Mouse (Mus musculus): ENCODE measurements around the gene Adcy7. TPM values are rescaled to one million over a fixed set of nuclear protein-coding genes. Genes with fewer than 3 reads are reported as not detected.

Gene Adcy7
- polyA plus RNA-seq, 1 experiment from 2014 or later: 1.1 TPM

DNA sequence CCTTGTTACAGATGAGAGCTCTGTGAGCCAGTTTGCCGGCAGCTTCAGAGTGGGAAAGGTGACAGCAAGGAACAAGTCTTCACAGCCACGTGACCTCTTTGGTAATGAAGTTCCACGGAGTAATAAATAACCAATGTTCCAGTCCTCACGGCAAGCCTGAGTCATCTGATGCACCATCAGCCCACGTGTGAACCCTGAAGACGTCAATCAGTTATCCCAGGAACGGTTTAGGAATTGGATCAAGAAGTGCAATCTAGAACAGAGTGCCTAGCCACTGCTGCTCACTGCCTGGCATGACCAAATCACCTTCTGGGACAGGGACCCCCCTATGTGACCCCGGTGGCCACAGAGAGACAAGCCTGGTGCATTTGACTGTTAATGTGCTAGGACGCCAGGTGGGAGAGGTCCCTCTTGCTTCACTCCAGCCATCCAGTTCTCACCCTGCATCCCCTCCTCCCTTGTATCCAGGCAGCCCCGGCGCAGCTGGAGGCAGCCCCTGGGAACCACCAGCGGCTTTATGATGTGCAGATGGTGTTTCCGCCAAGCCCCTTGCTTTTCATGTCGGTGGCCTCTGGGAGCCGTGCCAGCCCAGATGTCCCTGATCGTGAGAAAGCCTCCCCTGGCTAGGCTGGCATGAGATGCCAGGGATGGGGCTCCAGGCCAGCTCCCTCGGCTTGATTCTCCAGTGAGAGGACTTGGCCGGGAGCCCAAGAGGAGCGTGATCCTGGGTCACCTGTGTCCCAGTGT, 104.8 kb downstream of the Adcy7 start:
- no peak overlapping the region for H3K4me3 ChIP-seq (ENCODE audit: low read depth, low read length)
- H3K4me1 ChIP-seq (ENCODE audit: control insufficient read depth, insufficient read depth, low read length): peaks cover 16% of the 10 kb centered on the region
- no peaks in the 10 kb centered on the region for H3K9me3 ChIP-seq (replicated peaks; ENCODE audit: control insufficient read depth, low read length)
- peak overlapping the region; percentile 39; the same call in 1 of the 2 replicates for H3K27ac ChIP-seq (ENCODE audit: low read depth, low read length)
- H3K27me3 ChIP-seq (replicated peaks; ENCODE audit: control insufficient read depth, insufficient read depth, low read length): no peaks in the 10 kb centered on the region
- H3K4me2 ChIP-seq (ENCODE audit: low read length): no peak overlapping the region
- no peak overlapping the region for H3K9ac ChIP-seq (ENCODE audit: low read length)
- H3K36me3 ChIP-seq (ENCODE audit: control insufficient read depth, insufficient read depth, low read length): no peaks in the 10 kb centered on the region
- ATAC-seq (peak; percentile 90), DNase-seq (ENCODE audit: low spot score) (peak; percentile 88)
- 42% methylated on average over 19 of the region's 19 CpGs for WGBS

Other genes starting within 250 kb of the Adcy7 start
- 39.1 and 43.0 TPM in 2 replicates for gene Cnep1r1, start 153.6 kb upstream of the Adcy7 start, polyA plus RNA-seq (2014; fragmentation: Nextera tagmentation; extraction: Ambion mirVana)
- 30.2 and 34.1 TPM in 2 replicates for gene Heatr3, start 134.5 kb upstream of the Adcy7 start, polyA plus RNA-seq (2014; fragmentation: Nextera tagmentation; extraction: Ambion mirVana)
- gene Tent4b, start 73.2 kb upstream of the Adcy7 start, polyA plus RNA-seq (2014; fragmentation: Nextera tagmentation; extraction: Ambion mirVana): 9.6 and 10.5 TPM in 2 replicates
- gene Brd7, start 89.8 kb downstream of the Adcy7 start, polyA plus RNA-seq (2014; fragmentation: Nextera tagmentation; extraction: Ambion mirVana): 48.0 and 57.8 TPM in 2 replicates
- gene Nkd1, start 249.0 kb downstream of the Adcy7 start, polyA plus RNA-seq (2014; fragmentation: Nextera tagmentation; extraction: Ambion mirVana): 35.2 and 40.0 TPM in 2 replicates